Mouse (Mus musculus) thymus, adult 2 months (tissue): ENCODE measurements around the gene Slc47a2. TPM values are rescaled to one million over a fixed set of nuclear protein-coding genes. Genes with fewer than 3 reads are reported as not detected.

Experiments used
- DNase-seq: peaks from one replicate; pipeline ENCODE4 v3.0.0; 2021
- H3K27ac ChIP-seq: fragments of 200-500 bp; 2 replicates; pipeline ENCODE4 v1.5.1; 2012; ENCODE audit warnings: low read length, control low read depth; ENCODE audit not compliant: control insufficient read depth, insufficient read depth
- H3K27me3 ChIP-seq: fragments of 200-500 bp; 2 replicates; pipeline ENCODE4 v1.6.1; 2012; ENCODE audit warnings: mild to moderate bottlenecking, low read length, moderate library complexity, mixed read lengths; ENCODE audit not compliant: control insufficient read depth, insufficient read depth
- H3K36me3 ChIP-seq: fragments of 200-500 bp; 2 replicates; pipeline ENCODE4 v1.6.1; 2012; ENCODE audit warnings: mild to moderate bottlenecking, low read length, moderate library complexity; ENCODE audit not compliant: control insufficient read depth, insufficient read depth
- H3K4me1 ChIP-seq: fragments of 200-500 bp; replicated peaks from 2 replicates; pipeline ENCODE4 v1.6.1; 2012; ENCODE audit warnings: low read length; ENCODE audit not compliant: control insufficient read depth, insufficient read depth
- H3K4me3 ChIP-seq: fragments of 200-500 bp; 2 replicates; pipeline ENCODE4 v1.5.1; 2012; ENCODE audit warnings: mild to moderate bottlenecking, low read length, control low read depth, moderate library complexity; ENCODE audit not compliant: control insufficient read depth, insufficient read depth
- CTCF ChIP-seq: fragments of 200-500 bp; IDR thresholded peaks from 2 replicates; pipeline ENCODE4 v1.5.1; 2012; ENCODE audit warnings: mild to moderate bottlenecking, control low read depth, low read length, moderate library complexity, borderline replicate concordance; ENCODE audit not compliant: control insufficient read depth, poor library complexity, insufficient read depth; ENCODE audit errors: extremely low read depth
- POLR2A ChIP-seq: fragments of 200-500 bp; IDR thresholded peaks from 2 replicates; pipeline ENCODE4 v1.6.1; 2012; ENCODE audit warnings: mild to moderate bottlenecking, low read length, control low read depth, moderate library complexity; ENCODE audit not compliant: control insufficient read depth, poor library complexity, insufficient read depth; ENCODE audit errors: extremely low read depth
- WGBS: fragments of 180-500 bp; shearing (Covaris S2); methylation state at CpG from one replicate; pipeline ENCODE4 v1.1.7; 2018; 5-methylcytosine and 5-hydroxymethylcytosine counted together
- polyA plus RNA-seq: library from polyadenylated mRNA; depleted of rRNA; stranded (reverse); fragments of >200 nt; gene quantifications from 2 replicates; pipeline ENCODE4 v1.2.3, GENCODE M21; 2012

Slc47a2 gene
- polyA plus RNA-seq, 1 experiment = 0.67 TPM

DNA sequence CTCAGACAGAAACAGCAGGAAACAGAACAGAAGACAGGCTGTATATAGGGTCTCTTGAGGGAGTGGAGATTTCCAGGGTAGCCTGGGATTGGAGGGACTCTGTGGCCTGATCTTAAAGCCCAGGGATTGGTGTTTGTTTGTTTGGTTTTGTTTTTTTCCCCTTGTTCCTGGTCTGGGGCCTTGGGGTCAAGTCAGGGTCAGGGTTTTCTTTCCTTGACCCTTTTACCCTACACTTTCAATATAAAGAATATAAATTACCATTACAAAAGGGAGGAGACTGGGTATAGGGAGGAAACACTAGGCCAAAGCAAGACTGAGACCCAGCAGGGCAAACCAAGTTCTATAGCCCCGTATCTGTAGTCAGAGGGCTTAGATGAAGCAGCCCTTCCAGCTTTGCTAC lies 46.1 kb downstream of the Slc47a2 start:
- H3K4me1 ChIP-seq = peaks cover 2% of the 10 kb centered on the region; the same call in 1 of the 2 replicates
- no peak for DNase-seq
- H3K36me3 ChIP-seq = no peaks in the 10 kb centered on the region
- H3K27me3 ChIP-seq = no peaks in the 10 kb centered on the region
- no peak overlapping the region for H3K4me3 ChIP-seq
- 89% methylated on average over 1 of the region's 1 CpGs for WGBS
- H3K27ac ChIP-seq = no peak overlapping the region
- TF ChIP-seq POLR2A (no peak), CTCF (no peak)

DNA sequence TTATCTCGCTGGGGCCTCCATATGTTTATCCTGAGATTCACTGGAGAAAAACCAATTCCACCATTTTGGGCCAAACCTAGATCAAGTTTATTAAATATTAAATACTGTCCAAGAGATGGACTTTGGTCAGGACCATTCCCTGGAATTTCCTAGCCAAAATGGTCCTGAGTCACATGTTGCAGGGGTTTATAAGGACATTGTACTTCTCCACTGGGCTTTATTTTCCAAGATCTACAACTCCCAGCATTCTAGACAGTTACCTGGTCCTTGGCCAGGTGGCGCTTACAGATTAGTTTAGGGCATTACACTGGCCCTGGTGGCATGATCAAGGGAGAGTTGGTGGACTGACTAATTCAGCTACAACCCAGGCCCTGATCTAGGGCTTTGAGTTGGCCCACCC lies 47.1 kb downstream of the Slc47a2 start:
- 99% methylated on average over 2 of the region's 2 CpGs for WGBS
- no peak for TF ChIP-seq POLR2A
- H3K27me3 ChIP-seq = no peaks in the 10 kb centered on the region

DNA sequence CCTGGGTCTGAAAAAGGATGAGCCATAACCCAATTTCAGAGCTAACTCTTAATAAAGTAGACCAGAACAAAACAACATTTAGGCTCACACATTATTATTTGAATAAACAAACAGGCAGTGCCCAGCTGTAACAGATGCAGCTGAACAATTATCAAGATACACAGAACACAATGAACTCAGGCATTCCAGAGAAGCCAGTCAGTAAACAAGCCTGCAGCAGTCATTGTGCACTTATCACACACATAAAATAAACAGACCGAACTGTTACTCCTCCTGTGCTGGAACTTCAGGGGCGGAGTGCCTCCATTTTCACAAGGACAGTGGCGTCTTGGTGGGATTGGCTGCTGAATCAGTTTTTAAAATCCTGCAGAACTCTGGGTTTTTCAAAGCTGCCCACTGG lies 48.2 kb downstream of the Slc47a2 start:
- Histone ChIP-seq H3K36me3 (no peaks in the 10 kb centered on the region), H3K27me3 (no peaks in the 10 kb centered on the region), H3K4me3 (no peak overlapping the region), H3K4me1 (no peaks in the 10 kb centered on the region), H3K27ac (no peak overlapping the region)
- TF ChIP-seq POLR2A (no peak), CTCF (no peak)
- DNase-seq = no peak
- 88% methylated on average over 3 of the region's 3 CpGs for WGBS

More for the DNA sequence above, 47.1 kb downstream of the Slc47a2 start:
- H3K27ac ChIP-seq = no peak overlapping the region
- H3K4me1 ChIP-seq = no peaks in the 10 kb centered on the region
- no peak for DNase-seq
- no peaks in the 10 kb centered on the region for H3K36me3 ChIP-seq
- no peak overlapping the region for H3K4me3 ChIP-seq

GRCm38 (mm10) chr11:61293251-61293650 lies 49.4 kb downstream of the Slc47a2 start:
- TF ChIP-seq POLR2A (no peak), CTCF (no peak)
- H3K27ac ChIP-seq = no peak overlapping the region
- H3K4me1 ChIP-seq = no peaks in the 10 kb centered on the region
- no peaks in the 10 kb centered on the region for H3K27me3 ChIP-seq
- H3K36me3 ChIP-seq = no peaks in the 10 kb centered on the region
- no peak overlapping the region for H3K4me3 ChIP-seq
- 91% methylated on average over 2 of the region's 2 CpGs for WGBS
- DNase-seq = no peak

DNA sequence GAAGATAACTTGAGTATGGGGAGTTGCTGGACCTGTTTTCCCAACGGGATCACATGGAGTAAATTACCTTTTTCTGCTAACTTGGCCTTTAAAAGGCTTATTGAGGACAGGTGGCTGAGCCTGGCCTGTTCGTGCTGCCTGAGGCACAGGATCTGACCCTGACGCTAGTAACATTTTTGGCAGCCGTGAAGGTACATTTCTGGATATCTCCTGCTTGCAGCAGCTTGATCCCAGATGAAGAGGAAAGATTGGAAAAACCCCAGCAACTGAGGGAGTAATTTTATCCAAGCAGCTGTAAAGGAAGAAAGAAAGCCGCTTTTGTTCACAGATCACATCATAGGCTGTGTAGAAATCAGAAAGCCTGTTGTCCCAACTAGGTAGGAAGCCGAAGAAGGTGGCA lies 58.3 kb downstream of the Slc47a2 start:
- Histone ChIP-seq H3K27ac (no peak overlapping the region), H3K4me3 (no peak overlapping the region), H3K4me1 (peaks cover 3% of the 10 kb centered on the region), H3K36me3 (no peaks in the 10 kb centered on the region), H3K27me3 (no peaks in the 10 kb centered on the region)
- TF ChIP-seq CTCF (no peak), POLR2A (no peak)
- 91% methylated on average over 6 of the region's 6 CpGs for WGBS
- DNase-seq = no peak

GRCm38 (mm10) chr11:61283414-61284049 lies 59.1 kb downstream of the Slc47a2 start:
- TF ChIP-seq POLR2A = no peak
- no peak for TF ChIP-seq CTCF
- no peak for DNase-seq

More at GRCm38 (mm10) chr11:61283414-61284049, 59.1 kb downstream of the Slc47a2 start:
- Histone ChIP-seq H3K4me1 (peaks cover 3% of the 10 kb centered on the region), H3K36me3 (no peaks in the 10 kb centered on the region), H3K4me3 (no peak overlapping the region), H3K27ac (no peak overlapping the region; the same call in 1 of the 2 replicates), H3K27me3 (no peaks in the 10 kb centered on the region)
- WGBS = 67% methylated on average over 10 of the region's 10 CpGs
